Mouse (Mus musculus) cerebellum, adult 11-12 months (tissue): ENCODE measurements around the gene Gm49369.
"Not testable (repeated sequence)": the region's sequence is repeated elsewhere in the genome, so short reads cannot be mapped to it uniquely, and the experiment has no call there.

Experiments
- DNase-seq: peaks from one replicate; pipeline ENCODE4 v3.0.0; 2022

Gm49369 gene

DNA sequence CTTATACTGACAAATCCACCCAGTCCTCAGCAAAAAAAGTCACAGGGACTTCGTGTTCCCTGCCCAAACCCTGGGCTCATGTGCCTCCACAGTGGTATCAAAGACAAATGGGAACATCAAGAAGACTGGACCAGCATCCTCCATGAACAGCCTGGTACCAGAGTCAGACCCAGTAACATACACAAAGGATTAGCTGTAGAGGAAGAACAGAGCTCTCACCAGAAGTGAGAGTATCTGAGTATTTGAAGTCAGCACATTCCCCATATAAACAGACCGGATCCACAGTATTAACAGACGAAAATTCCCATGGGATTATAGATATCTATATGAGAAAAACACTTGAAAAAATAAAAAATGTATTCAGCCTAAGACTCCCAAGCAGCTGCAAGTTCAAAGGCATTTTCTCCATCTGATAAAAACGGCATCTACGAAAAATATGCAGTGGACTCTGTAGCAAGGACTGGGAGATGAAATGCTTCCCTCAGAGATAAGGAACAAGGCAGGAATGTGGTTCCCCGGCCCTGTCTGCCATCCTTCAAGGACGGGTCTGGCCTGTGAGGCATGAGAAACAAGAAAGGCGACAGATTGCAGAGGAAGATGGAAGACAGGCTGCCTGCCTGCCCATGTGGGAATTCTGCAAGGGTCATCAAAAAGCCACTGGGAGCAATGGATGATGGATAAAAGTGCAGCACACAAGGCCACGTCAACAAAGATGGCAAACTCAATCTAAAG is 55.6 kb downstream of the Gm49369 start:
- no peak for DNase-seq

DNA sequence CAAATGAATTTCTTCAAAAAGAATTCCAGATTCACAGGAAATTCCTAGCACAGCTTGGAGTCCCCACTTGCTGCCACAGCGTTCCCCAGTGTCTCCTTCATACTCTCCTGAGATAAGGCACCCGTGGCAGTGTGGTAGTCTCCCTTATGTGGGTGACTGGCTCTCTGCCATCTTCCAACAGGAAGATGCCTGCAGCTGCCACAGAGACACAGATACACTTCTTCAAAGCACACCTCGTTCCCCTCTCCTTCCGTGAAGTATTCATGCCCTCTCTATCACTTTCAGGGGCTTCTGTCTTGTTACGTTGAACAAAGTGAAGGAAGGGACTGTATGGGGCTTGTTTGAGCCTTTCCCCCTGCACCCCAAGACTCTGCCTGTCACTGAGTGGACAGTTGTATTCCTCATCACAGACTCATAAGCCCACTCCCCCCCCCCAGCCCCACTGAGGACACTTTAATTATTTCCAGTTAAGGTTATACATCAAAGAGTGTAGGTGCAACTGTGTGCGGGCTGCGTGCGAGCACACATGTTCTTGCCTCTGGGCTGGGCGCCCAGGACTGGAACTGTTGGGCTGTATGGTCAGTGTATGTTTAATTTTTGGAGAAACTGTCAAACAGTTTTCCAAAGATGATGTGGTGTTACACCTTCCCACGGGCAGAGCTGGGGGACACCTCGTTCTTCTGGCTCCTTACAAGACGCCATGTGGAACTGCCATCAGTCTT is 58.9 kb downstream of the Gm49369 start:
- no peak for DNase-seq

DNA sequence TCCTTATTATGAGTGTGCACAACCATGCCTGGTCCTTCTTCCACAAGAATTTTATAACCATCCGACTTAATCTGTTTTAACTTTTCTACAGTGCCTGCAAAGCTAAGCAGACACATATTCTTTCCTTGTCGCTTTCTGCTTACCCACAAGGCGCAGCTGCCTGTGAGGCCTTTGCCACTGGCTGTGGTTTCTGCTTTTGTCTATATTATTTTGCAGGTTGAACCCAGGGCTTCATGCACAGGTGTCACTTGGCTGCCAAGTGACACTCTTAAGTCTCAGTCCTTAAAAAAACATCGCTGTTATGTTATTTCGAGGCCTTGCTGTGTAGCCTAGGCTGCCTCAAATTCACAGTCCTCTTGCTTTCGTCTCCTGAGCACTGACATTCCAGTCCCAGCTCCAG is 59.8 kb downstream of the Gm49369 start:
- no peak for DNase-seq

DNA sequence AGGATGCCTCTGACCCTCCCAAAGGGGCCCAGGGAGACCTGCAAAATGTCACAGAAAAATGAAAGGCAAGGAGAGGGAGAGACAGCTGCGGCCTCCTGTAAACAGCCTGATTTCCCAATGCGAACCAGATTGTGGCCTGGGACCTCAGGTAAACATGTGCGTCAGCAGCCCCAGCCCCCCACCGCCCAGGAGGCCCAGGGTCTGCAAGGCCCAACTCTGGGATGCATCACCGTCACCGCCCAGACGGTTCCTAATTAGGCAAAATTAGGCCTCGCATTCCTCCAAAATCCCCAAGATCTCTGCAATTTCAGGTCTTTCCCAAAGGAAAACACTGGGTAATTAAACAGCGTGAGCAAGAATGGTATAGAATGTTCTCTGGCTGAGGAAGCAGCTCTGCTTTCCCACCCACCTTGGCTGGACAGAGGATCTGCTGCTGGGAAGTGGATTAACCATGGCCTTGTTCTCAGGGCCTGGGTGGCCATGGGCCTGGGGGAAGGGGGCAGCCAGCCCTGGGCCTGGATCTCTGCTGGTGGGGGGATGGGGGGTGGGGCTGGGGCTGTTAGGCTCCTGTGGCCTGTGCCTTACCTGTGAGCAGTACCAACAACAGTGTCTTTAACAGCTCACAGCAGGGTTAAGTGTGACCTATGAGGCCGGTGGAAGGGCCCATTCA is 60.7 kb downstream of the Gm49369 start:
- not testable (repeated sequence) for DNase-seq
